Mouse (Mus musculus) hindbrain, embryonic 10.5 days (tissue): ENCODE measurements at regions not wholly inside any gene's neighbourhood (a gene's known extent, or its start where the extent isn't known, plus 50 kb on each side); places are given as distances from the start of the nearest gene placed in this dataset.

Experiments used
- DNase-seq: peaks from one replicate; pipeline ENCODE4 v3.0.0-alpha.2; 2017; ENCODE audit warnings: low spot score
- H3K27ac ChIP-seq: fragments of 300-500 bp; sonication (generic); 2 replicates; pipeline ENCODE4 v1.5.1; 2016; ENCODE audit warnings: mild to moderate bottlenecking, moderate library complexity
- H3K27me3 ChIP-seq: fragments of 300-500 bp; sonication (generic); 2 replicates; pipeline ENCODE4 v1.6.1; 2016; ENCODE audit warnings: mild to moderate bottlenecking; ENCODE audit not compliant: poor library complexity, insufficient read depth, severe bottlenecking
- H3K36me3 ChIP-seq: fragments of 300-500 bp; sonication (generic); 2 replicates; pipeline ENCODE4 v1.6.1; 2016; ENCODE audit warnings: mild to moderate bottlenecking, moderate library complexity
- H3K4me1 ChIP-seq: fragments of 300-500 bp; sonication (generic); replicated peaks from 2 replicates; pipeline ENCODE4 v1.6.1; 2016; ENCODE audit warnings: mild to moderate bottlenecking
- H3K4me3 ChIP-seq: fragments of 300-500 bp; sonication (generic); 2 replicates; pipeline ENCODE4 v1.5.1; 2016; ENCODE audit warnings: mild to moderate bottlenecking, moderate library complexity
- H3K9me3 ChIP-seq: fragments of 300-500 bp; sonication (generic); 2 replicates; pipeline ENCODE4 v1.6.1; 2016; ENCODE audit warnings: mild to moderate bottlenecking, moderate library complexity
- WGBS: fragments of 180-500 bp; shearing (Covaris S2); methylation state at CpG from one replicate; pipeline ENCODE4 v1.1.7; 2016; 5-methylcytosine and 5-hydroxymethylcytosine counted together

DNA sequence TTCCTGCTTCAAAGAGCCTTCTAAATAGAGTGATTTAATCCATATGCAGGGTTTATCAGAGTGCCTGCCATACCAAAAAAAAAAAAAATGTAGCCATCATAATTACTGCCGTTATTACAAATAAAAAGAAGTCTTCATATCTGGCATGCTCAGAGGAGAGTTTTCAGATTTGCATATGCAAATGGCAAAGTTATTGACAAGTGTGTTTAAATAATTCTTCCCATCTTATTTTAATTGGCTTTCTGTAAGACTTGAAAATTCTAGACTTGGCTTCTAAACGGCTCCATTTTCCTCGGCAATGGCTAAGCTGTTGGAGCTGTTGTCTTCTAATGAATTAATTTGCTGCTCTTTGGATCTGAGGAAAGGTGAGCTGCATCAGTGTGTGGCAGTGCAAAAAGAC is 144.1 kb upstream of the Gm765 start:
- Histone ChIP-seq H3K4me1 (no peaks in the 10 kb centered on the region), H3K36me3 (no peaks in the 10 kb centered on the region), H3K27ac (no peak overlapping the region), H3K27me3 (no peaks in the 10 kb centered on the region), H3K9me3 (no peaks in the 10 kb centered on the region), H3K4me3 (no peak overlapping the region)
- no peak for DNase-seq
- WGBS = 85% methylated on average over 3 of the region's 3 CpGs

DNA sequence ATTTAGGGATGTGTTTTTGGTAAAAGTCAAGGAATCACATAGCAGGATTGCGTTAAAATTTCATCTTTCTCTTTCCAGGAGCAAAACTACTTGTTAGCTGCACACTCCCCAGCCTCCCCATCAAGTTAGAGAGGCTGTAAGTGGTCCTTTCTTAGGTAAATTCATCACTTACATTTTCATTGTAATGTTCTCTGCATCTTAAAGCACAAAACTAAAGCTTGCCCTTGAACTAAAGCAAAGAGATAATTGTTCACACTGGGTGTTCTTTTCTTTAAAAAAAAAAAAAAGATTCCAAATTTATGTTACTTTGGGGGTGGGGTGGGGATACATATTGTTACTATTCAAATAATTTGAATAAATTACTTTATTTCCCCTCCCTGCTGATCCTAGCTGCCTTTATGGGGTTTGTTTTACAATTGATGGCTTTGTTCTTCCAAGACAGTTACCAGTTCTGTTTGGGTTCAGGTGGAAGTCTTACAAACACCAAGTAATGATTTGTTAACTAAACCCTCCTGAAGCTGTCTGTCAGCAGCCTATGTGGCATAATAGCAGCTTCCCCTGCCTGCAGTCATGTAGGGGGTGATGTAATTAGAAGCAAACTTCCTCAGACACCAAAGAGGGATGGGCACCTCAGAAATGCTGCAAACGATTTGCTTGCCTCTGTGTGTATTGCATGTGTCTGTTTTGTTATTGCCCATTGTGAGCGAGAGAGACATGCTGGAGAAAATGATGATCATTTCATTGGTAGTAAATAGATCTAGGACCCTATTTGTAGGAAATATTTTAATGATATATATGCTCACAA is 141.0 kb upstream of the Gm765 start:
- Histone ChIP-seq H3K4me1 (no peaks in the 10 kb centered on the region), H3K27me3 (no peaks in the 10 kb centered on the region), H3K4me3 (no peak overlapping the region), H3K9me3 (no peaks in the 10 kb centered on the region), H3K27ac (no peak overlapping the region), H3K36me3 (no peaks in the 10 kb centered on the region)
- DNase-seq = no peak
- WGBS = 47% methylated on average over 3 of the region's 3 CpGs

DNA sequence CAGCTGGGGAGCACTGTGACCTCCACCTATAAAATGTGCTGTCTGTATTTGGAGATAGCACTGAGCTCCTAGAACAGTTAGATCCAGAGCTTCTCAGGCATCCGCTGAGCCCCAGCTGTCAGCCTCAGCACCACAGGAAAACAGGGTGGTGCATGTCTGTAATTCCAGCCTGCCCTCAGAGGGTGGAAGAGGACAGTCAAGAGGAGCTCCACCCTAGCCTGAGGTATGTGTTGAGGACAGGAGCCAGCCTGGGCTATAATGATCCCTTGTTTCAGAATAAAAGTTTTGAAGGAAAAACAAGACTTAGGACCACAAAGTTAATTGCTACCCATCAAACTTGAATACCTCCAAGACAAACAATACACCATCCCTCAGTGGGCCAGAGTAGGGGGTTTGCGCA is 139.8 kb upstream of the Gm765 start:
- Histone ChIP-seq H3K9me3 (no peaks in the 10 kb centered on the region), H3K4me1 (no peaks in the 10 kb centered on the region), H3K4me3 (no peak overlapping the region), H3K27ac (no peak overlapping the region), H3K27me3 (no peaks in the 10 kb centered on the region), H3K36me3 (no peaks in the 10 kb centered on the region)
- DNase-seq = no peak
- WGBS = 87% methylated on average over 2 of the region's 2 CpGs

DNA sequence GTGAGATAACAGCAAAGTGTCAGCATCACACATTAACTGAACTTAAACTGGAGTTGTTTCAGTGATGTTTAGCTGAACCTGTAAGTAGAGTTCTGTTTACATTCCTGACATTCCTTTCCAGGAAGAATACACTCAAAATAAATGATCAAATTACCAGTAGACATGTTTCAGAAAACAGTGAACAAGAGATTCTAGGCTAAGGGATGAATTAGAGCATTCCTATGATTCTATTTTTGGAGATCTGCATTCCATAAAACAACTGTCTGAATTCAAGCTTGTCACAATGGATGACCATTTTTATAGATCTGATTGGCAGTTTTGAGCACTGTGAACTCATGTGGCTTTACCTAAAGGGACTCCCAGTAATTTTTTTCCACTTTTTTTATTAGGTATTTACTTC is 125.0 kb upstream of the Gm765 start:
- no peaks in the 10 kb centered on the region for H3K9me3 ChIP-seq
- DNase-seq = no peak
- no peak overlapping the region for H3K4me3 ChIP-seq
- H3K4me1 ChIP-seq = no peaks in the 10 kb centered on the region
- no peaks in the 10 kb centered on the region for H3K27me3 ChIP-seq
- no peaks in the 10 kb centered on the region for H3K36me3 ChIP-seq
- no peak overlapping the region for H3K27ac ChIP-seq

DNA sequence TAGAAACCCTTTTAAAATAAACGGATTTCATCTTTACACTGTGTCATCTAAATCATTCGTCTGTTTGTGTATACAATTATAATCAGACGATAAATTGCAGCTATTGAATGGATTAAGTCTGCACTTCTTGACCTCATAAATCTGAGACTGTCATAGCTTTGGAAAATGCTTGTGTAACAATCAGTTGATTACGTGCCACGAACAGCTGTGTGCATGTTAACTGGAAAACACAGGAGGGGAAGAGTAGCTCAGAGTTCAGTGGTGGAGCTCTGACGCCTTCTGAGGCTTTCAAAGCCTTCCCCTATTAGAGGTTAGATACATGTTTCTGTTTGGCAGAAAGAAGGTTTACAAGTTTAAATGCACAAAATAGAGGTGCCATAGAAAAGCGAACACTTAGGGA is 109.7 kb upstream of the Gm765 start:
- WGBS = 82% methylated on average over 7 of the region's 7 CpGs

DNA sequence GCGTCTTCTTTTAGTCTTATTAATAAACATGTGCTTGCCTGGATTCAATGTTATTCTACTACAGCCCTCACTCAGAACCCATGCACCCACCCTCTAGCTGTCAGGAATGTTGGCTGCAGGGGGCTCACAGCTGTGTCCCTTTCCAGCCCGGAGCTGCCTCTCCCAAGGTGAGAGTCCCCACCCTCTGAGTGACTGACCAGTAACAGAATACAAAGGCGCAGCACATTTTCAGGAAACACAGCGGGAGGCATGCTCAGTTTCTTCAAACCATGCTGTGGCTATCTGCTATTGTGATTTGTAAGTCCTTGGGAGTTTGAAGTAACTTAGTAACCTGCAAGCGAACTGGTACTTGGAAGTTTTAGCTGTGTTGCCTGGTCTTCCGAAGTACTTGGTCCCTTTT is 93.1 kb upstream of the Gm765 start:
- H3K4me1 ChIP-seq = peaks cover 14% of the 10 kb centered on the region
- WGBS = 20% methylated on average over 6 of the region's 6 CpGs
- DNase-seq = peak; percentile 9
- H3K27me3 ChIP-seq = 0 out of 2 replicates have a peak, but pooled peaks cover 2% of the 10 kb centered on the region
- H3K36me3 ChIP-seq = no peaks in the 10 kb centered on the region
- no peak overlapping the region for H3K4me3 ChIP-seq
- no peaks in the 10 kb centered on the region for H3K9me3 ChIP-seq
- no peak overlapping the region; the same call in 1 of the 2 replicates for H3K27ac ChIP-seq

More for the DNA sequence above, 109.7 kb upstream of the Gm765 start:
- H3K9me3 ChIP-seq = no peaks in the 10 kb centered on the region
- no peaks in the 10 kb centered on the region for H3K36me3 ChIP-seq
- no peak overlapping the region for H3K4me3 ChIP-seq
- H3K27ac ChIP-seq = no peak overlapping the region
- H3K27me3 ChIP-seq = no peaks in the 10 kb centered on the region
- no peaks in the 10 kb centered on the region for H3K4me1 ChIP-seq
- no peak for DNase-seq

DNA sequence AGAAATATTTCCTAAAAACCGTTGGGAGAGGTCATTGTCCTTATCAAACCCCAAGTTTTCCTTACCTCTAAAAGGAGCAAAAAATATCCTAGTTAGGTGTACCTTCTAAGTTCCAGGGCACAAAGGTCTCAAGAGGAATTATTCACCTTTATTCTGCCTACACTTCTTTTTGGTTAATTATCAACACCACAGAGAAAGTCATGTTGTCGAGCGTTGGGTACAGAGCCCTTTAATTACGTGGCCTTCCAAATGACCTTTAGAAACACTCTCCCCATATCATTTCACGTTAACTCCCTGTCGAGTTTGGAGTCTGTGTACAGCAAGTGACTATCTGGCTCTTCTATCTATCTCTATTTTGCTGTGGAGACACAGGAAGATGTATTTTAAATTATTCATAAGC is 90.7 kb upstream of the Gm765 start:
- Histone ChIP-seq H3K36me3 (no peaks in the 10 kb centered on the region), H3K4me3 (no peak overlapping the region), H3K4me1 (peaks cover 14% of the 10 kb centered on the region), H3K27ac (no peak overlapping the region), H3K9me3 (no peaks in the 10 kb centered on the region), H3K27me3 (0 out of 2 replicates have a peak, but pooled peaks cover 2% of the 10 kb centered on the region)
- DNase-seq = no peak
- WGBS = 60% methylated on average over 6 of the region's 6 CpGs

DNA sequence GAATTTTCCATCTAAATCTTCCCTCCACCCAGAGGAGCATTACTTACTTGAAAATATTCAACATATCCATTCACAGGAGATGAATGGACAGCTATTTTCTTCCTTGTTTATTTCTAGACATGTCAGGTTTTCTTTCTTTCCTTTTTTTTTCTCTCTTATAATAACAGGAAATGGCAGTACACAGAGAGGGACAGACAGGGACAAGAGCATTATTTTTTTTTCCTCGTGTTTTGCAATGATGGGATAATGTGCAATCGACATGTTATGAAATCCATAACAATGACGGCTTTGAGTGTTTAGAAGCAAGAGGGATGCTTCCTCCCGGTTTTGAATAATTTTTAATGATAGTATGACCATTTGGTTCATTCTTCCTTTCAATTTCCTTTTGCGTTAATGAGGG is 86.6 kb upstream of the Gm765 start:
- 78% methylated on average over 5 of the region's 5 CpGs for WGBS

DNA sequence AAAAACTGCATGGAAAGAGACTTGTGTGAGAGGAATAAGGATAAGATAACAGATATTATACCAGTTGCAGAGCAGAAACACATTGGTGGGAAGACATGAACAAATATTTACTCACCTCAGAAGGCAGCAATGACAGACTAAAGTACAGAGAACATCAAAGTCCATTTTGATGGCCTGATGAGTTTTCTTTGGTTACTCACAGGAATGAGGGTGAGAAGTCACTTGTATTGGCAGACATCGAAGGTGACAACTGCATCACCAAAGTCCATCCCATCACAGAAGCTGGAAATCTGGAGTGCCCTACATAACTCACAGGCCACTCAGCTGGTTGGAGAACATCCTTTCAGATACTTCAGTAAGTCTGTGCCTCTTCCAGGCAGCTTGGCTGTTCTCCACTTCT is 60.1 kb upstream of the Gm765 start:
- Histone ChIP-seq H3K36me3 (no peaks in the 10 kb centered on the region), H3K27me3 (no peaks in the 10 kb centered on the region), H3K4me1 (no peaks in the 10 kb centered on the region), H3K27ac (no peak overlapping the region), H3K9me3 (no peaks in the 10 kb centered on the region), H3K4me3 (no peak overlapping the region)
- DNase-seq = no peak
- WGBS = 89% methylated on average over 1 of the region's 1 CpGs

More for the DNA sequence above, 86.6 kb upstream of the Gm765 start:
- DNase-seq = no peak
- Histone ChIP-seq H3K4me1 (0 out of 2 replicates have a peak, but pooled peaks cover 6% of the 10 kb centered on the region), H3K36me3 (no peaks in the 10 kb centered on the region), H3K27ac (no peak overlapping the region), H3K9me3 (no peaks in the 10 kb centered on the region), H3K4me3 (no peak overlapping the region), H3K27me3 (no peaks in the 10 kb centered on the region)

DNA sequence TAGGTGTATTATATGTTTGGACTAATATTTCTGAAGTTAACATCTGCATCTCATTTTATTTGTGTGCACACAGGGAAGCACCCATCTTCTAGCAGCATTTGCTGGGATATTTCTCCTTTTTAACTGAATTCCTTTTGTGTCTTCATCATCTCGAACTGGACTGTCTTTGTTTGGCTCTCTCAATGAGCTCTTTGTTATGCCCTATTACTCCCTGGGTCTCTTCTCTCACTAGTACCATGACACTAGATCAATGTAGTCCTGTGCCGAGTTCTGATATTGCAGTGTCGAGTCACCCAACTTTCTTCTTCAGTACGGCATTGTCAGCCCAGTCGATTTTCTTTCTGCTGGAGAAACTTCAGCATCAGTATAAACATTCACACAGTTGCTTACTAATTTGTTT is 52.0 kb upstream of the Gm765 start:
- WGBS = 48% methylated on average over 5 of the region's 5 CpGs
- no peak for DNase-seq
- no peak overlapping the region for H3K4me3 ChIP-seq
- no peaks in the 10 kb centered on the region for H3K36me3 ChIP-seq
- no peaks in the 10 kb centered on the region for H3K9me3 ChIP-seq
- H3K27me3 ChIP-seq = no peaks in the 10 kb centered on the region
- no peak overlapping the region for H3K27ac ChIP-seq
- H3K4me1 ChIP-seq = no peaks in the 10 kb centered on the region
